In genomic region chr6:13652284-13652683, GRCm38 (mm10) we compare ENCODE assay signal across 26 mouse cellular contexts. TPM values are rescaled to one million over a fixed set of nuclear protein-coding genes. Genes with fewer than 3 reads are reported as not detected.
DNase-seq lines count a peak whose midpoint lies in the region; ATAC-seq and TF ChIP-seq lines count a peak whose summit lies in the region.
"Had no signal": no experiment of that assay in that cellular context is flagged by ENCODE, and none has a peak within 500 bp of the region (broad histone marks: within the 10 kb centered on the region; RNA-seq: fewer than 3 reads in every experiment).

No protein-coding gene starts in this region.

- H3K4me2 ChIP-seq in liver, embryonic 11.5 days, result no peak overlapping the region
- H3K4me2 ChIP-seq in liver, postnatal 0 days (ENCODE audit: low read depth, low read length), result no peak overlapping the region
- H3K4me2 ChIP-seq in midbrain, embryonic 11.5 days, result no peak overlapping the region
- no peak overlapping the region for H3K4me2 ChIP-seq in midbrain, embryonic 14.5 days (ENCODE audit: low read length)
- no peak overlapping the region for H3K4me2 ChIP-seq in liver, embryonic 14.5 days (ENCODE audit: low read depth)
- H3K4me2 ChIP-seq: embryonic facial prominence, embryonic 12.5 days; forebrain, embryonic 12.5 days had no signal

- no peak overlapping the region for H3K9ac ChIP-seq in liver, embryonic 11.5 days (ENCODE audit: low read depth, low read length)
- H3K9ac ChIP-seq in liver, postnatal 0 days (replicated peaks), result no peak overlapping the region
- no peak overlapping the region for H3K9ac ChIP-seq in midbrain, embryonic 11.5 days (ENCODE audit: low read length)
- no peak overlapping the region for H3K9ac ChIP-seq in midbrain, embryonic 14.5 days (replicated peaks; ENCODE audit: low read length)
- no peak overlapping the region for H3K9ac ChIP-seq in liver, embryonic 14.5 days (replicated peaks)
- H3K9ac ChIP-seq: embryonic facial prominence, embryonic 12.5 days; forebrain, embryonic 12.5 days had no signal

- H3K36me3 ChIP-seq in liver, embryonic 11.5 days (ENCODE audit: control insufficient read depth, insufficient read depth, low read length), result no peaks in the 10 kb centered on the region
- H3K36me3 ChIP-seq in liver, postnatal 0 days (replicated peaks; ENCODE audit: insufficient read depth, low read length), result 0 out of 2 replicates have a peak, but pooled peaks cover 12% of the 10 kb centered on the region
- peaks cover 3% of the 10 kb centered on the region; the same call in 1 of the 2 replicates for H3K36me3 ChIP-seq in midbrain, embryonic 11.5 days (ENCODE audit: control insufficient read depth, insufficient read depth, low read length)
- H3K36me3 ChIP-seq in midbrain, embryonic 14.5 days (ENCODE audit: control insufficient read depth, insufficient read depth, low read length), result peaks cover 8% of the 10 kb centered on the region; the same call in 1 of the 2 replicates
- H3K36me3 ChIP-seq in liver, embryonic 14.5 days (replicated peaks; ENCODE audit: control insufficient read depth, insufficient read depth, low read depth), result no peaks in the 10 kb centered on the region
- H3K36me3 ChIP-seq in thymus, adult 2 months (ENCODE audit: control insufficient read depth, insufficient read depth, low read length), result peaks cover 4% of the 10 kb centered on the region; the same call in 1 of the 2 replicates

- no peak for TF ChIP-seq CTCF in liver, postnatal 0 days (IDR thresholded peaks at IDR 0.05; ENCODE audit: low read depth)
- TF ChIP-seq CTCF in liver, embryonic 14.5 days (IDR thresholded peaks at IDR 0.05; ENCODE audit: low read depth), result no peak
- TF ChIP-seq CTCF in thymus, adult 2 months (IDR thresholded peaks at IDR 0.05; ENCODE audit: borderline replicate concordance, control insufficient read depth, extremely low read depth, insufficient read depth, low read length, poor library complexity), result no peak

- no peak for DNase-seq in liver, embryonic 11.5 days (ENCODE audit: low spot score)
- no peak for DNase-seq in liver, postnatal 0 days
- peak; percentile 23 for DNase-seq in midbrain, embryonic 11.5 days (ENCODE audit: low spot score, missing footprints)
- DNase-seq in midbrain, embryonic 14.5 days, result no peak
- DNase-seq in liver, embryonic 14.5 days (ENCODE audit: low read depth in 3 of 3, low spot score in 3 of 3), result no peak
- DNase-seq in heart, adult 9 months (ENCODE audit: low spot score in 2 of 2), result no peak
- DNase-seq in thymus, adult 2 months, result no peak
- DNase-seq: adrenal gland, adult 2 months; adrenal gland, postnatal 10 days; adrenal gland, postnatal 25 days; B cell, adult 2 months; cerebellum, adult 11-12 months; cerebellum, adult 2 months; cerebellum, adult 9-10 months; cerebellum, postnatal 10 days; cerebellum, postnatal 25 days had no signal

- no peaks in the 10 kb centered on the region for H3K27me3 ChIP-seq in liver, embryonic 11.5 days (replicated peaks; ENCODE audit: control insufficient read depth, insufficient read depth, low read length)
- no peaks in the 10 kb centered on the region for H3K27me3 ChIP-seq in liver, postnatal 0 days (ENCODE audit: insufficient read depth, low read length)
- no peaks in the 10 kb centered on the region for H3K27me3 ChIP-seq in midbrain, embryonic 11.5 days (ENCODE audit: control insufficient read depth, insufficient read depth, low read length)
- no peaks in the 10 kb centered on the region for H3K27me3 ChIP-seq in midbrain, embryonic 14.5 days (ENCODE audit: control insufficient read depth, insufficient read depth, low read length)
- no peaks in the 10 kb centered on the region for H3K27me3 ChIP-seq in liver, embryonic 14.5 days (ENCODE audit: control insufficient read depth, insufficient read depth, low read length)
- no peaks in the 10 kb centered on the region for H3K27me3 ChIP-seq in thymus, adult 2 months (ENCODE audit: control insufficient read depth, insufficient read depth, low read length)
- H3K27me3 ChIP-seq: CH12.LX; embryonic facial prominence, embryonic 12.5 days; forebrain, embryonic 12.5 days had no signal

- TF ChIP-seq EP300 in liver, postnatal 0 days (IDR thresholded peaks at IDR 0.05; ENCODE audit: low read depth), result no peak
- TF ChIP-seq EP300 in liver, embryonic 14.5 days (IDR thresholded peaks at IDR 0.05; ENCODE audit: low read depth), result no peak

- H3K27ac ChIP-seq in liver, embryonic 11.5 days (ENCODE audit: low read depth, low read length), result no peak overlapping the region
- no peak overlapping the region for H3K27ac ChIP-seq in liver, postnatal 0 days (ENCODE audit: low read depth)
- no peak overlapping the region for H3K27ac ChIP-seq in midbrain, embryonic 11.5 days (ENCODE audit: low read depth, low read length)
- no peak overlapping the region for H3K27ac ChIP-seq in midbrain, embryonic 14.5 days (replicated peaks; ENCODE audit: low read depth, low read length)
- H3K27ac ChIP-seq in liver, embryonic 14.5 days, result no peak overlapping the region
- H3K27ac ChIP-seq in thymus, adult 2 months (ENCODE audit: control insufficient read depth, insufficient read depth, low read length), result no peak overlapping the region
- H3K27ac ChIP-seq: embryonic facial prominence, embryonic 10.5 days; embryonic facial prominence, embryonic 12.5 days; forebrain, embryonic 10.5 days; forebrain, embryonic 12.5 days had no signal

- H3K4me1 ChIP-seq in liver, embryonic 11.5 days (replicated peaks; ENCODE audit: control insufficient read depth, insufficient read depth, low read length), result no peaks in the 10 kb centered on the region
- no peaks in the 10 kb centered on the region for H3K4me1 ChIP-seq in liver, postnatal 0 days (ENCODE audit: insufficient read depth)
- no peaks in the 10 kb centered on the region for H3K4me1 ChIP-seq in midbrain, embryonic 11.5 days (ENCODE audit: control insufficient read depth, insufficient read depth, low read length)
- H3K4me1 ChIP-seq in midbrain, embryonic 14.5 days (ENCODE audit: control insufficient read depth, insufficient read depth, low read length), result no peaks in the 10 kb centered on the region
- H3K4me1 ChIP-seq in liver, embryonic 14.5 days (replicated peaks; ENCODE audit: control insufficient read depth in 2 of 2, insufficient read depth in 2 of 2, low read length in 1 of 2), result peaks cover 0 to 4% of the 10 kb centered on the region in 2 experiments; a peak in 3 of 4 replicates
- no peaks in the 10 kb centered on the region; the same call in 1 of the 2 replicates for H3K4me1 ChIP-seq in thymus, adult 2 months (replicated peaks; ENCODE audit: control insufficient read depth, insufficient read depth, low read length)
- H3K4me1 ChIP-seq: embryonic facial prominence, embryonic 10.5 days; embryonic facial prominence, embryonic 12.5 days; forebrain, embryonic 10.5 days; forebrain, embryonic 12.5 days had no signal

- 83% methylated on average over 3 of the region's 3 CpGs for whole genome bisulfite sequencing in liver, embryonic 11.5 days
- 78% methylated on average over 3 of the region's 3 CpGs for WGBS in liver, postnatal 0 days (ENCODE audit: insufficient replicate concordance)
- 97% methylated on average over 3 of the region's 3 CpGs for WGBS in midbrain, embryonic 11.5 days
- WGBS in midbrain, embryonic 14.5 days, result 97% methylated on average over 3 of the region's 3 CpGs
- WGBS in liver, embryonic 14.5 days (ENCODE audit: insufficient replicate concordance), result 52% methylated on average over 3 of the region's 3 CpGs
- WGBS in thymus, adult 2 months, result 96% methylated on average over 3 of the region's 3 CpGs

- H3K9me3 ChIP-seq in liver, embryonic 11.5 days (ENCODE audit: control insufficient read depth, low read length), result no peaks in the 10 kb centered on the region
- H3K9me3 ChIP-seq in liver, postnatal 0 days (ENCODE audit: low read length), result no peaks in the 10 kb centered on the region
- no peaks in the 10 kb centered on the region for H3K9me3 ChIP-seq in midbrain, embryonic 11.5 days (ENCODE audit: control insufficient read depth, low read length)
- peaks cover 4% of the 10 kb centered on the region; the same call in 1 of the 2 replicates for H3K9me3 ChIP-seq in midbrain, embryonic 14.5 days (ENCODE audit: control insufficient read depth, low read length)
- no peaks in the 10 kb centered on the region for H3K9me3 ChIP-seq in liver, embryonic 14.5 days (ENCODE audit: control insufficient read depth, low read length)
- H3K9me3 ChIP-seq: G1E had no signal

- no peak for TF ChIP-seq POLR2A in thymus, adult 2 months (IDR thresholded peaks at IDR 0.05; ENCODE audit: control insufficient read depth, extremely low read depth, insufficient read depth, low read length, poor library complexity)

- ATAC-seq in liver, embryonic 11.5 days (replicated peaks; ENCODE audit: low FRiP score), result peak; percentile 61; the same call in 1 of the 2 replicates
- ATAC-seq in liver, postnatal 0 days, result no peak
- no peak for ATAC-seq in midbrain, embryonic 11.5 days (ENCODE audit: low FRiP score)
- ATAC-seq in midbrain, embryonic 14.5 days (ENCODE audit: low FRiP score, low TSS enrichment), result no peak
- ATAC-seq in liver, embryonic 14.5 days (ENCODE audit: insufficient read depth), result 0 out of 2 replicates have a peak, but pooled peaks have one; percentile 28
- ATAC-seq: CD4-positive, CD25-positive, alpha-beta regulatory T cell, adult 4 months; forebrain, embryonic 14.5 days; forebrain, embryonic 16.5 days had no signal

- H3K4me3 ChIP-seq in liver, embryonic 11.5 days (ENCODE audit: low read depth, low read length), result no peak overlapping the region
- H3K4me3 ChIP-seq in liver, postnatal 0 days (ENCODE audit: low read depth, low read length), result no peak overlapping the region
- no peak overlapping the region for H3K4me3 ChIP-seq in midbrain, embryonic 11.5 days (ENCODE audit: low read depth, low read length)
- no peak overlapping the region for H3K4me3 ChIP-seq in midbrain, embryonic 14.5 days (replicated peaks; ENCODE audit: low read depth, low read length)
- no peak overlapping the region for H3K4me3 ChIP-seq in liver, embryonic 14.5 days (ENCODE audit: insufficient read depth in 1 of 2, low read depth in 2 of 2, low read length in 2 of 2)
- no peak overlapping the region for H3K4me3 ChIP-seq in thymus, adult 2 months (ENCODE audit: control insufficient read depth, insufficient read depth, low read length)
- H3K4me3 ChIP-seq: embryonic facial prominence, embryonic 10.5 days; embryonic facial prominence, embryonic 12.5 days; erythroblast, embryonic 14.5 days; forebrain, embryonic 10.5 days; forebrain, embryonic 12.5 days had no signal

RNA-seq across cellular contexts. Expression of gene Bmt2, which starts 25.5 kb away (rescaled TPM):
- polyA plus RNA-seq in liver, embryonic 11.5 days (2014; fragmentation: Nextera tagmentation; extraction: Ambion mirVana), result 12.9 and 14.0 TPM in 2 replicates
- polyA plus RNA-seq in liver, postnatal 0 days (2015; fragmentation: Nextera tagmentation; extraction: Ambion mirVana), result 3.2 TPM in 2 replicates
- 26.5 and 29.1 TPM in 2 replicates for polyA plus RNA-seq in midbrain, embryonic 11.5 days (2014; fragmentation: Nextera tagmentation; extraction: Ambion mirVana)
- polyA plus RNA-seq in midbrain, embryonic 14.5 days (2014; fragmentation: Nextera tagmentation; extraction: Ambion mirVana), result 24.9 and 26.8 TPM in 2 replicates
- 1.7 and 2.2 TPM in 2 replicates for polyA plus RNA-seq in liver, embryonic 14.5 days (2012; rRNA removed)
- 3.0 and 3.3 TPM in 2 replicates for polyA plus RNA-seq in liver, embryonic 14.5 days (2014; fragmentation: Nextera tagmentation; extraction: Ambion mirVana)
- polyA plus RNA-seq in thymus, adult 2 months (2012; rRNA removed), result 2.9 and 3.3 TPM in 2 replicates

RNA-seq across cellular contexts. Expression of gene Tmem168, which starts 44.4 kb away (rescaled TPM):
- polyA plus RNA-seq in liver, embryonic 11.5 days (2014; fragmentation: Nextera tagmentation; extraction: Ambion mirVana), result 29.1 and 32.3 TPM in 2 replicates
- 10.7 and 11.4 TPM in 2 replicates for polyA plus RNA-seq in liver, postnatal 0 days (2015; fragmentation: Nextera tagmentation; extraction: Ambion mirVana)
- polyA plus RNA-seq in midbrain, embryonic 11.5 days (2014; fragmentation: Nextera tagmentation; extraction: Ambion mirVana), result 37.2 and 40.4 TPM in 2 replicates
- polyA plus RNA-seq in midbrain, embryonic 14.5 days (2014; fragmentation: Nextera tagmentation; extraction: Ambion mirVana), result 18.0 and 24.7 TPM in 2 replicates
- 3.6 and 5.1 TPM in 2 replicates for polyA plus RNA-seq in liver, embryonic 14.5 days (2012; rRNA removed)
- 12.3 and 13.4 TPM in 2 replicates for polyA plus RNA-seq in liver, embryonic 14.5 days (2014; fragmentation: Nextera tagmentation; extraction: Ambion mirVana)
- 11.3 and 12.4 TPM in 2 replicates for polyA plus RNA-seq in thymus, adult 2 months (2012; rRNA removed)
- polyA plus RNA-seq: erythroblast, embryonic 14.5 days had no signal

Comparison
In these comparisons a context has a peak if more than half of its experiments do, and no peak if none do; other contexts are left out.
1. ATAC-seq: peak in liver, embryonic 11.5 days (single experiment) and liver, embryonic 14.5 days (single experiment); none in liver, postnatal 0 days (single experiment), midbrain, embryonic 11.5 days (single experiment) and midbrain, embryonic 14.5 days (single experiment).